Mouse (Mus musculus) bone marrow macrophage, adult 2 months (primary cell): ENCODE data around the gene Gm20518.

Experiments used
- CTCF ChIP-seq: IDR thresholded peaks from 2 replicates; pipeline ENCODE4 v1.5.1; 2012; ENCODE audit warnings: low read depth, mild to moderate bottlenecking, low read length, moderate library complexity
- POLR2A ChIP-seq: IDR thresholded peaks from 2 replicates; pipeline ENCODE4 v1.6.1; 2012; ENCODE audit warnings: mild to moderate bottlenecking, low read depth, low read length, borderline replicate concordance

DNA sequence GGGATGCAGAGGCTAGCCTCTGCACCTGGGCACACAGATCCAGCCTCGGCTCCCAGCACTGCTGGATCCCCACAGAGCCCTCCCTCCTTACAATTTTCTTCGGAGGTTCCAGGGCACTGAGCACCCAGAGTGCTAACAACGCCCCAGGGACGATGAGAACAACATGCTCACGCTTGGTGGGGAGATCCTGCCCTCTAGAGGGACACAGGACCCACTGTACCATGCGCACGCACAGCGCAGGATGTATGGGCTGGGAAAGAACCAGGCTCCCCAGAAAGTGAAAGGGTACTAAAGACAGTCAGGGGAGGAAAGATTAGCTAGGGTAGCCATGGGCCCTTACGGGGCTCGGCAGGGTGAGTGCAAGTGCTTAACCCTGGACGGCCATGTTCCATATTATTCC lies 59.7 kb downstream of the Gm20518 start:
- no peak for TF ChIP-seq POLR2A
- TF ChIP-seq CTCF, result no peak
